Comparison of ENCODE assay signal across 14 mouse cellular contexts in genomic region chr5:143301296-143301695, GRCm38 (mm10). TPM values are rescaled to one million over a fixed set of nuclear protein-coding genes. Genes with fewer than 3 reads are reported as not detected.
DNase-seq lines count a peak whose midpoint lies in the region; ATAC-seq and TF ChIP-seq lines count a peak whose summit lies in the region.
"Had no signal": no experiment of that assay in that cellular context is flagged by ENCODE, and none has a peak within 500 bp of the region (broad histone marks: within the 10 kb centered on the region; RNA-seq: fewer than 3 reads in every experiment).

No protein-coding gene starts in this region.

- H3K36me3 ChIP-seq in kidney, postnatal 0 days (ENCODE audit: insufficient read depth, low read length), result peaks cover 28% of the 10 kb centered on the region
- peaks cover 57% of the 10 kb centered on the region for H3K36me3 ChIP-seq in kidney, embryonic 16.5 days (ENCODE audit: insufficient read depth, low read length)
- H3K36me3 ChIP-seq in midbrain, postnatal 0 days (ENCODE audit: insufficient read depth, low read length), result peaks cover 41% of the 10 kb centered on the region
- peaks cover 85% of the 10 kb centered on the region for H3K36me3 ChIP-seq in midbrain, embryonic 13.5 days

- H3K9ac ChIP-seq in kidney, postnatal 0 days (ENCODE audit: low read depth, low read length), result no peak overlapping the region
- H3K9ac ChIP-seq in kidney, embryonic 16.5 days (replicated peaks; ENCODE audit: low read length), result no peak overlapping the region
- H3K9ac ChIP-seq in midbrain, postnatal 0 days (replicated peaks; ENCODE audit: low read length, poor library complexity, severe bottlenecking), result no peak overlapping the region
- H3K9ac ChIP-seq in midbrain, embryonic 13.5 days (replicated peaks), result no peak overlapping the region
- H3K9ac ChIP-seq: intestine, embryonic 15.5 days had no signal

- H3K27ac ChIP-seq in kidney, postnatal 0 days, result no peak overlapping the region
- no peak overlapping the region for H3K27ac ChIP-seq in kidney, embryonic 16.5 days (ENCODE audit: low read length)
- H3K27ac ChIP-seq in midbrain, postnatal 0 days (ENCODE audit: low read depth, low read length), result no peak overlapping the region
- no peak overlapping the region for H3K27ac ChIP-seq in midbrain, embryonic 13.5 days
- H3K27ac ChIP-seq: intestine, embryonic 15.5 days had no signal

- WGBS in kidney, postnatal 0 days, result 79% methylated on average over 8 of the region's 8 CpGs
- 72% methylated on average over 8 of the region's 8 CpGs for WGBS in kidney, embryonic 16.5 days
- WGBS in midbrain, postnatal 0 days, result 84% methylated on average over 8 of the region's 8 CpGs
- 80% methylated on average over 8 of the region's 8 CpGs for WGBS in midbrain, embryonic 13.5 days

- H3K4me2 ChIP-seq in kidney, postnatal 0 days (ENCODE audit: low read length), result no peak overlapping the region
- H3K4me2 ChIP-seq in kidney, embryonic 16.5 days (replicated peaks; ENCODE audit: low read depth, low read length), result no peak overlapping the region
- no peak overlapping the region for H3K4me2 ChIP-seq in midbrain, postnatal 0 days (ENCODE audit: low read depth, low read length, poor library complexity, severe bottlenecking)
- H3K4me2 ChIP-seq in midbrain, embryonic 13.5 days (replicated peaks), result no peak overlapping the region
- H3K4me2 ChIP-seq: intestine, embryonic 15.5 days had no signal

- H3K27me3 ChIP-seq in kidney, postnatal 0 days (ENCODE audit: insufficient read depth, low read length), result no peaks in the 10 kb centered on the region
- no peaks in the 10 kb centered on the region for H3K27me3 ChIP-seq in kidney, embryonic 16.5 days (ENCODE audit: insufficient read depth, low read length)
- no peaks in the 10 kb centered on the region for H3K27me3 ChIP-seq in midbrain, postnatal 0 days (ENCODE audit: insufficient read depth, low read length)
- no peaks in the 10 kb centered on the region for H3K27me3 ChIP-seq in midbrain, embryonic 13.5 days
- H3K27me3 ChIP-seq: intestine, embryonic 15.5 days had no signal

- no peak overlapping the region for H3K4me3 ChIP-seq in kidney, postnatal 0 days (replicated peaks; ENCODE audit: low read depth, low read length)
- no peak overlapping the region for H3K4me3 ChIP-seq in kidney, embryonic 16.5 days (ENCODE audit: low read length)
- no peak overlapping the region for H3K4me3 ChIP-seq in midbrain, postnatal 0 days (ENCODE audit: low read depth, low read length)
- no peak overlapping the region for H3K4me3 ChIP-seq in midbrain, embryonic 13.5 days (replicated peaks)
- H3K4me3 ChIP-seq: intestine, embryonic 15.5 days had no signal

- DNase-seq in kidney, postnatal 0 days (ENCODE audit: low spot score), result peak; percentile 7
- no peak for DNase-seq in midbrain, postnatal 0 days (ENCODE audit: low spot score)
- peak; percentile 24 for DNase-seq in adipocyte (ENCODE audit: low spot score)
- no peak for DNase-seq in adrenal gland, adult (ENCODE audit: inconsistent age in 2 of 2, low spot score in 1 of 2)
- DNase-seq in cerebellum, adult 11 months, result no peak
- DNase-seq: left cerebral cortex, postnatal 4 days; midbrain, embryonic 14.5 days had no signal

- H3K4me1 ChIP-seq in kidney, postnatal 0 days (replicated peaks; ENCODE audit: insufficient read depth, low read length), result no peaks in the 10 kb centered on the region
- 0 out of 2 replicates have a peak, but pooled peaks cover 3% of the 10 kb centered on the region for H3K4me1 ChIP-seq in kidney, embryonic 16.5 days (ENCODE audit: insufficient read depth, low read length)
- no peaks in the 10 kb centered on the region for H3K4me1 ChIP-seq in midbrain, postnatal 0 days (ENCODE audit: insufficient read depth, low read length)
- no peaks in the 10 kb centered on the region; the same call in 1 of the 2 replicates for H3K4me1 ChIP-seq in midbrain, embryonic 13.5 days (replicated peaks)
- H3K4me1 ChIP-seq: intestine, embryonic 15.5 days had no signal

- peak; percentile 63 for TF ChIP-seq CTCF in kidney, postnatal 0 days (IDR thresholded peaks at IDR 0.05; ENCODE audit: low read depth)
- TF ChIP-seq CTCF in midbrain, postnatal 0 days (IDR thresholded peaks at IDR 0.05), result peak; percentile 55

- H3K9me3 ChIP-seq in kidney, postnatal 0 days (replicated peaks; ENCODE audit: low read length), result no peaks in the 10 kb centered on the region
- no peaks in the 10 kb centered on the region for H3K9me3 ChIP-seq in kidney, embryonic 16.5 days (ENCODE audit: low read length)
- no peaks in the 10 kb centered on the region for H3K9me3 ChIP-seq in midbrain, postnatal 0 days (ENCODE audit: low read length)
- H3K9me3 ChIP-seq in midbrain, embryonic 13.5 days, result no peaks in the 10 kb centered on the region
- H3K9me3 ChIP-seq: intestine, embryonic 15.5 days had no signal

- ATAC-seq in kidney, postnatal 0 days (replicated peaks; ENCODE audit: low FRiP score, low read depth), result no peak
- no peak for ATAC-seq in kidney, embryonic 16.5 days (ENCODE audit: low FRiP score, low TSS enrichment)
- ATAC-seq in midbrain, postnatal 0 days (ENCODE audit: low FRiP score), result no peak
- no peak for ATAC-seq in midbrain, embryonic 13.5 days
- ATAC-seq in megakaryocyte, adult 5-6 weeks (ENCODE audit: poor library complexity, severe bottlenecking), result peak; percentile 45; the same call in 1 of the 2 replicates
- ATAC-seq: intestine, embryonic 15.5 days had no signal

RNA-seq across cellular contexts. Expression of gene Zfp853, which starts 7.9 kb away (rescaled TPM):
- 0.09 and 0.14 TPM in 2 replicates for polyA plus RNA-seq in kidney, postnatal 0 days (2015; fragmentation: Nextera tagmentation; extraction: Ambion mirVana)
- 0.05 TPM in 2 replicates for polyA plus RNA-seq in kidney, embryonic 16.5 days (2015; fragmentation: Nextera tagmentation; extraction: Ambion mirVana)
- 27.5 and 31.3 TPM in 2 replicates for total RNA-seq in midbrain, postnatal 0 days (2014; rRNA removed)
- polyA plus RNA-seq in midbrain, postnatal 0 days (2015; fragmentation: Nextera tagmentation; extraction: Ambion mirVana), result 0.62 and 0.81 TPM in 2 replicates
- polyA plus RNA-seq in midbrain, embryonic 13.5 days (2015; fragmentation: Nextera tagmentation; extraction: Ambion mirVana), result 0.05 and 0.06 TPM in 2 replicates
- total RNA-seq in megakaryocyte, adult 5-6 weeks (2015), result 0.09 TPM in 1 of 2 replicates, not detected in the other
- not detected in 2 replicates for total RNA-seq in megakaryocyte, adult 5-6 weeks (2017)
- total RNA-seq: neutrophil, adult 5-6 weeks had no signal
- polyA plus RNA-seq: heart, embryonic 16.5 days had no signal

RNA-seq across cellular contexts. Expression of gene E130309D02Rik, which starts 13.9 kb away (rescaled TPM):
- polyA plus RNA-seq in kidney, postnatal 0 days (2015; fragmentation: Nextera tagmentation; extraction: Ambion mirVana), result 27.8 and 30.9 TPM in 2 replicates
- polyA plus RNA-seq in kidney, embryonic 16.5 days (2015; fragmentation: Nextera tagmentation; extraction: Ambion mirVana), result 39.4 and 43.7 TPM in 2 replicates
- total RNA-seq in midbrain, postnatal 0 days (2014; rRNA removed), result 28.9 and 34.0 TPM in 2 replicates
- polyA plus RNA-seq in midbrain, postnatal 0 days (2015; fragmentation: Nextera tagmentation; extraction: Ambion mirVana), result 18.3 and 19.6 TPM in 2 replicates
- polyA plus RNA-seq in midbrain, embryonic 13.5 days (2015; fragmentation: Nextera tagmentation; extraction: Ambion mirVana), result 38.5 and 43.4 TPM in 2 replicates
- 22.4 TPM in 2 replicates for total RNA-seq in megakaryocyte, adult 5-6 weeks (2015)
- 10.2 and 13.7 TPM in 2 replicates for total RNA-seq in megakaryocyte, adult 5-6 weeks (2017)

RNA-seq across cellular contexts. Expression of gene Zdhhc4, which starts 27.8 kb away (rescaled TPM):
- polyA plus RNA-seq in kidney, postnatal 0 days (2015; fragmentation: Nextera tagmentation; extraction: Ambion mirVana), result 87.6 and 91.2 TPM in 2 replicates
- polyA plus RNA-seq in kidney, embryonic 16.5 days (2015; fragmentation: Nextera tagmentation; extraction: Ambion mirVana), result 81.9 and 82.7 TPM in 2 replicates
- 70.8 and 93.0 TPM in 2 replicates for total RNA-seq in midbrain, postnatal 0 days (2014; rRNA removed)
- polyA plus RNA-seq in midbrain, postnatal 0 days (2015; fragmentation: Nextera tagmentation; extraction: Ambion mirVana), result 94.5 and 96.9 TPM in 2 replicates
- polyA plus RNA-seq in midbrain, embryonic 13.5 days (2015; fragmentation: Nextera tagmentation; extraction: Ambion mirVana), result 77.1 and 83.8 TPM in 2 replicates
- 48.5 and 55.0 TPM in 2 replicates for total RNA-seq in megakaryocyte, adult 5-6 weeks (2015)
- total RNA-seq in megakaryocyte, adult 5-6 weeks (2017), result 22.3 and 24.6 TPM in 2 replicates

RNA-seq across cellular contexts. Expression of gene Zfp316, which starts 31.5 kb away (rescaled TPM):
- 3.1 and 3.4 TPM in 2 replicates for polyA plus RNA-seq in kidney, postnatal 0 days (2015; fragmentation: Nextera tagmentation; extraction: Ambion mirVana)
- polyA plus RNA-seq in kidney, embryonic 16.5 days (2015; fragmentation: Nextera tagmentation; extraction: Ambion mirVana), result 1.4 and 2.3 TPM in 2 replicates
- total RNA-seq in midbrain, postnatal 0 days (2014; rRNA removed), result 32.1 and 36.0 TPM in 2 replicates
- polyA plus RNA-seq in midbrain, postnatal 0 days (2015; fragmentation: Nextera tagmentation; extraction: Ambion mirVana), result 6.2 and 6.8 TPM in 2 replicates
- 8.2 and 12.1 TPM in 2 replicates for polyA plus RNA-seq in midbrain, embryonic 13.5 days (2015; fragmentation: Nextera tagmentation; extraction: Ambion mirVana)
- 0.32 and 0.47 TPM in 2 replicates for total RNA-seq in megakaryocyte, adult 5-6 weeks (2015)
- total RNA-seq in megakaryocyte, adult 5-6 weeks (2017), result 1.2 and 1.4 TPM in 2 replicates

RNA-seq across cellular contexts. Expression of gene Grid2ip, which starts 55.8 kb away (rescaled TPM):
- polyA plus RNA-seq in kidney, postnatal 0 days (2015; fragmentation: Nextera tagmentation; extraction: Ambion mirVana), result 0.03 TPM in 1 of 2 replicates, not detected in the other
- polyA plus RNA-seq in kidney, embryonic 16.5 days (2015; fragmentation: Nextera tagmentation; extraction: Ambion mirVana), result 0.05 and 0.07 TPM in 2 replicates
- 2.3 and 2.8 TPM in 2 replicates for total RNA-seq in midbrain, postnatal 0 days (2014; rRNA removed)
- 0.33 and 0.60 TPM in 2 replicates for polyA plus RNA-seq in midbrain, postnatal 0 days (2015; fragmentation: Nextera tagmentation; extraction: Ambion mirVana)
- 0.19 and 0.36 TPM in 2 replicates for polyA plus RNA-seq in midbrain, embryonic 13.5 days (2015; fragmentation: Nextera tagmentation; extraction: Ambion mirVana)
- total RNA-seq in megakaryocyte, adult 5-6 weeks (2015), result not detected in 2 replicates
- total RNA-seq in megakaryocyte, adult 5-6 weeks (2017), result not detected in 2 replicates
- total RNA-seq: neutrophil, adult 5-6 weeks had no signal
- polyA plus RNA-seq: spleen, adult 2 months had no signal

Comparison
In these comparisons a context has a peak if more than half of its experiments do, and no peak if none do; other contexts are left out.
1. DNase-seq: peak in kidney, postnatal 0 days (single experiment) and adipocyte (single experiment); none in midbrain, postnatal 0 days (single experiment), adrenal gland, adult (0 of 2) and cerebellum, adult 11 months (single experiment).